Mouse (Mus musculus): ENCODE data around the gene Wwc2.

GRCm38 (mm10) chr8:47920575-47921144 lies 70.1 kb downstream of the Wwc2 start:
- TF ChIP-seq POLR2A (IDR thresholded peaks at IDR 0.05; ENCODE audit: extremely low read depth, insufficient read depth, low read length), result no peak
- no peak for TF ChIP-seq CTCF (IDR thresholded peaks at IDR 0.05; ENCODE audit: extremely low read depth, insufficient read depth, low read length)
